Mouse (Mus musculus): Measurements from ENCODE around the gene Ptbp3.

- TF ChIP-seq CTCF (IDR thresholded peaks at IDR 0.05; ENCODE audit: low read depth, low read length) (no peak), POLR2A (IDR thresholded peaks at IDR 0.05; ENCODE audit: extremely low read depth, insufficient read depth, low read length) (no peak)
Observed at GRCm38 (mm10) chr4:59533268-59533667, 15.9 kb downstream of the Ptbp3 start.
